Mouse (Mus musculus) bone marrow, adult 2 months (tissue): ENCODE data around the gene Negr1.

Experiments
- CTCF ChIP-seq: fragments of 200-500 bp; IDR thresholded peaks from 2 replicates; pipeline ENCODE4 v1.5.1; 2011; ENCODE audit warnings: low read length, control low read depth; ENCODE audit not compliant: control insufficient read depth, insufficient read depth
- POLR2A ChIP-seq: fragments of 200-500 bp; IDR thresholded peaks from 2 replicates; pipeline ENCODE4 v1.6.1; 2011; ENCODE audit warnings: low read depth, mild to moderate bottlenecking, control low read depth, low read length, borderline replicate concordance; ENCODE audit not compliant: control insufficient read depth

- TF ChIP-seq POLR2A (no peak), CTCF (no peak)
Observed at GRCm38 (mm10) chr3:156931011-156931410, 369.4 kb downstream of the Negr1 start.
